Mouse (Mus musculus) cerebellum, postnatal 36 days (tissue): Measurements from ENCODE around the gene Cdk8.
"Not testable (repeated sequence)": the region's sequence is repeated elsewhere in the genome, so short reads cannot be mapped to it uniquely, and the experiment has no call there.

Experiments
- DNase-seq, 2 experiments: peaks; one replicate each; pipeline ENCODE4 v3.0.0; 2021 to 2022; ENCODE audit warnings: mixed read lengths in 2 of 2

The Cdk8 gene

GRCm38 (mm10) chr5:146230864-146231654 is at the start of gene Cdk8:
Gene Cdk8 (plus strand): TSS chr5:146231230.
- DNase-seq: peak; percentile 94 to 96

GRCm38 (mm10) chr5:146185204-146185603 is 45.8 kb upstream of the Cdk8 start, which contains the start of gene 1700001J03Rik:
Gene 1700001J03Rik (minus strand): TSS chr5:146185304.
- not testable (repeated sequence) for DNase-seq

- peak; percentile 79 to 81 for DNase-seq
Observed at GRCm38 (mm10) chr5:146187441-146187840, 43.6 kb upstream of the Cdk8 start.

- DNase-seq: peak in 1 of 2 experiments; percentile 11
Observed at GRCm38 (mm10) chr5:146188144-146188543, 42.9 kb upstream of the Cdk8 start.

- peak; percentile 43 to 46 for DNase-seq
Observed at GRCm38 (mm10) chr5:146188712-146189111, 42.3 kb upstream of the Cdk8 start.

GRCm38 (mm10) chr5:146190093-146190492 is 40.9 kb upstream of the Cdk8 start:
- DNase-seq: no peak

GRCm38 (mm10) chr5:146190501-146191269 is 40.3 kb upstream of the Cdk8 start:
- DNase-seq: peak; percentile 78 to 81

- peak in 1 of 2 experiments; percentile 21 for DNase-seq
Observed at GRCm38 (mm10) chr5:146193360-146193759, 37.7 kb upstream of the Cdk8 start.

- DNase-seq: no peak
Observed at GRCm38 (mm10) chr5:146199073-146199472, 32.0 kb upstream of the Cdk8 start.

- DNase-seq: no peak
Observed at GRCm38 (mm10) chr5:146199540-146199939, 31.5 kb upstream of the Cdk8 start.

- DNase-seq: no peak
Observed at GRCm38 (mm10) chr5:146200580-146200979, 30.4 kb upstream of the Cdk8 start.

- no peak for DNase-seq
Observed at GRCm38 (mm10) chr5:146203921-146204320, 27.1 kb upstream of the Cdk8 start.

- DNase-seq: no peak
Observed at GRCm38 (mm10) chr5:146205537-146205936, 25.5 kb upstream of the Cdk8 start.

- DNase-seq: no peak
Observed at GRCm38 (mm10) chr5:146220501-146220878, 10.5 kb upstream of the Cdk8 start.

GRCm38 (mm10) chr5:146220879-146221714 is 9.9 kb upstream of the Cdk8 start, which contains the start of gene Rnf6:
Gene Rnf6 (minus strand): TSS chr5:146221555.
- peak; percentile 90 to 94 for DNase-seq

GRCm38 (mm10) chr5:146221722-146222121 is 9.3 kb upstream of the Cdk8 start:
- no peak for DNase-seq

- DNase-seq: peak in 1 of 2 experiments; percentile 18
Observed at GRCm38 (mm10) chr5:146223786-146224185, 7.2 kb upstream of the Cdk8 start.

- no peak for DNase-seq
Observed at GRCm38 (mm10) chr5:146227496-146227895, 3.5 kb upstream of the Cdk8 start.

- no peak for DNase-seq
Observed at GRCm38 (mm10) chr5:146229869-146230650, 970 bp upstream of the Cdk8 start.

GRCm38 (mm10) chr5:146231655-146231996 is 596 bp downstream of the Cdk8 start:
- DNase-seq: peak; percentile 43 to 44

GRCm38 (mm10) chr5:146232056-146232675 is 1.1 kb downstream of the Cdk8 start:
- no peak for DNase-seq

- DNase-seq: no peak
Observed at GRCm38 (mm10) chr5:146232816-146233215, 1.8 kb downstream of the Cdk8 start.
